ENCODE assay signal across 8 mouse cellular contexts in genomic region chr10:80856267-80856666, GRCm38 (mm10). TPM values are rescaled to one million over a fixed set of nuclear protein-coding genes. Genes with fewer than 3 reads are reported as not detected.
DNase-seq lines count a peak whose midpoint lies in the region; ATAC-seq and TF ChIP-seq lines count a peak whose summit lies in the region.

No protein-coding gene starts in this region.

- peaks cover 6% of the 10 kb centered on the region for H3K36me3 ChIP-seq in neural tube, embryonic 11.5 days (ENCODE audit: control insufficient read depth, insufficient read depth, low read length)
- H3K36me3 ChIP-seq in embryonic facial prominence, embryonic 10.5 days (replicated peaks): peaks cover 26% of the 10 kb centered on the region
- H3K36me3 ChIP-seq in heart, embryonic 15.5 days: peaks cover 19% of the 10 kb centered on the region
- H3K36me3 ChIP-seq in liver, embryonic 15.5 days (replicated peaks): peaks cover 33% of the 10 kb centered on the region
- H3K36me3 ChIP-seq in stomach, postnatal 0 days (ENCODE audit: control insufficient read depth, insufficient read depth, low read length): no peaks in the 10 kb centered on the region

- no peaks in the 10 kb centered on the region for H3K9me3 ChIP-seq in neural tube, embryonic 11.5 days (ENCODE audit: control insufficient read depth, low read length)
- H3K9me3 ChIP-seq in embryonic facial prominence, embryonic 10.5 days: no peaks in the 10 kb centered on the region
- H3K9me3 ChIP-seq in heart, embryonic 15.5 days (replicated peaks): no peaks in the 10 kb centered on the region
- no peaks in the 10 kb centered on the region for H3K9me3 ChIP-seq in liver, embryonic 15.5 days (replicated peaks)
- no peaks in the 10 kb centered on the region for H3K9me3 ChIP-seq in stomach, postnatal 0 days (ENCODE audit: control insufficient read depth, low read length)

- no peak for DNase-seq in neural tube, embryonic 11.5 days (ENCODE audit: low spot score)
- no peak for DNase-seq in neural tube, embryonic 10.5 days (ENCODE audit: extremely low spot score, low spot score)
- DNase-seq in embryonic facial prominence, embryonic 10.5 days (ENCODE audit: low spot score): peak; percentile 41
- no peak for DNase-seq in stomach, postnatal 0 days (ENCODE audit: low spot score)
- DNase-seq in gastrocnemius, postnatal 36 days: no peak
- no peak for DNase-seq in frontal cortex, postnatal 36 days (ENCODE audit: low spot score in 2 of 2)

- WGBS in neural tube, embryonic 11.5 days: 66% methylated on average over 3 of the region's 3 CpGs
- WGBS in embryonic facial prominence, embryonic 10.5 days: 57% methylated on average over 3 of the region's 3 CpGs
- WGBS in heart, embryonic 15.5 days: 53% methylated on average over 3 of the region's 3 CpGs
- WGBS in liver, embryonic 15.5 days (ENCODE audit: insufficient replicate concordance): 30% methylated on average over 3 of the region's 3 CpGs
- WGBS in stomach, postnatal 0 days: 74% methylated on average over 3 of the region's 3 CpGs

- H3K27me3 ChIP-seq in neural tube, embryonic 11.5 days (ENCODE audit: control insufficient read depth, insufficient read depth, low read length): no peaks in the 10 kb centered on the region
- no peaks in the 10 kb centered on the region for H3K27me3 ChIP-seq in embryonic facial prominence, embryonic 10.5 days (replicated peaks; ENCODE audit: low read depth, poor library complexity, severe bottlenecking)
- H3K27me3 ChIP-seq in heart, embryonic 15.5 days: no peaks in the 10 kb centered on the region
- no peaks in the 10 kb centered on the region for H3K27me3 ChIP-seq in liver, embryonic 15.5 days
- no peaks in the 10 kb centered on the region for H3K27me3 ChIP-seq in stomach, postnatal 0 days (ENCODE audit: control insufficient read depth, insufficient read depth, low read length)

- TF ChIP-seq EP300 in stomach, postnatal 0 days (optimal IDR thresholded peaks at IDR 0.05): no peak

- no peak overlapping the region for H3K27ac ChIP-seq in neural tube, embryonic 11.5 days (ENCODE audit: low read depth, low read length)
- peak overlapping the region; percentile 19; the same call in 1 of the 2 replicates for H3K27ac ChIP-seq in embryonic facial prominence, embryonic 10.5 days (replicated peaks)
- H3K27ac ChIP-seq in heart, embryonic 15.5 days: no peak overlapping the region
- peak overlapping the region; percentile 99 for H3K27ac ChIP-seq in liver, embryonic 15.5 days (replicated peaks)
- H3K27ac ChIP-seq in stomach, postnatal 0 days (replicated peaks): no peak overlapping the region

- ATAC-seq in neural tube, embryonic 11.5 days (ENCODE audit: insufficient read depth, low FRiP score, low TSS enrichment): no peak
- no peak for ATAC-seq in heart, embryonic 15.5 days (replicated peaks; ENCODE audit: insufficient number of reproducible peaks, insufficient read depth, low FRiP score, low read depth)
- ATAC-seq in liver, embryonic 15.5 days (ENCODE audit: insufficient read depth): no peak
- no peak for ATAC-seq in stomach, postnatal 0 days (ENCODE audit: low FRiP score, low TSS enrichment)

- peak; percentile 42 for TF ChIP-seq CTCF in stomach, postnatal 0 days (IDR thresholded peaks at IDR 0.05; ENCODE audit: low read depth)

- intact Hi-C loops in gastrocnemius, postnatal 36 days (cut with DNase I): no loop called here

- peak overlapping the region; percentile 90; the same call in 1 of the 2 replicates for H3K4me3 ChIP-seq in neural tube, embryonic 11.5 days (ENCODE audit: low read depth, low read length)
- peak overlapping the region; percentile 100 for H3K4me3 ChIP-seq in embryonic facial prominence, embryonic 10.5 days
- peak overlapping the region; percentile 76 for H3K4me3 ChIP-seq in heart, embryonic 15.5 days
- H3K4me3 ChIP-seq in liver, embryonic 15.5 days (replicated peaks): peak overlapping the region; percentile 96
- no peak overlapping the region; the same call in 1 of the 2 replicates for H3K4me3 ChIP-seq in stomach, postnatal 0 days (ENCODE audit: low read depth, low read length)

- no peak overlapping the region for H3K9ac ChIP-seq in neural tube, embryonic 11.5 days (ENCODE audit: low read length)
- H3K9ac ChIP-seq in heart, embryonic 15.5 days: no peak overlapping the region
- peak overlapping the region; percentile 95 for H3K9ac ChIP-seq in liver, embryonic 15.5 days
- H3K9ac ChIP-seq in stomach, postnatal 0 days (ENCODE audit: low read length): no peak overlapping the region; the same call in 1 of the 2 replicates

- peak overlapping the region; percentile 96 for H3K4me2 ChIP-seq in neural tube, embryonic 11.5 days (ENCODE audit: low read depth)
- H3K4me2 ChIP-seq in heart, embryonic 15.5 days: peak overlapping the region; percentile 99
- peak overlapping the region; percentile 93 for H3K4me2 ChIP-seq in liver, embryonic 15.5 days
- H3K4me2 ChIP-seq in stomach, postnatal 0 days (replicated peaks; ENCODE audit: low read depth): peak overlapping the region; percentile 100; the same call in 1 of the 2 replicates

- H3K4me1 ChIP-seq in neural tube, embryonic 11.5 days (ENCODE audit: control insufficient read depth, insufficient read depth, low read length): peaks cover 17% of the 10 kb centered on the region
- H3K4me1 ChIP-seq in embryonic facial prominence, embryonic 10.5 days: peaks cover 55% of the 10 kb centered on the region
- peaks cover 26% of the 10 kb centered on the region for H3K4me1 ChIP-seq in heart, embryonic 15.5 days (replicated peaks)
- H3K4me1 ChIP-seq in liver, embryonic 15.5 days (replicated peaks): peaks cover 84% of the 10 kb centered on the region
- H3K4me1 ChIP-seq in stomach, postnatal 0 days (replicated peaks; ENCODE audit: control insufficient read depth, insufficient read depth): peaks cover 2% of the 10 kb centered on the region; the same call in 1 of the 2 replicates

RNA-seq across cellular contexts. Expression of gene Sppl2b, which starts 1.2 kb away (rescaled TPM):
- polyA plus RNA-seq in neural tube, embryonic 11.5 days (2014; fragmentation: Nextera tagmentation; extraction: Ambion mirVana): 31.2 and 34.2 TPM in 2 replicates
- polyA plus RNA-seq in embryonic facial prominence, embryonic 10.5 days (2016; fragmentation: Nextera tagmentation; extraction: Ambion mirVana): 45.2 and 45.3 TPM in 2 replicates
- 23.1 and 32.5 TPM in 2 replicates for polyA plus RNA-seq in heart, embryonic 15.5 days (2015; fragmentation: Nextera tagmentation; extraction: Ambion mirVana)
- polyA plus RNA-seq in liver, embryonic 15.5 days (2015; fragmentation: Nextera tagmentation; extraction: Ambion mirVana): 63.9 and 69.6 TPM in 2 replicates
- polyA plus RNA-seq in stomach, postnatal 0 days (2015; fragmentation: Nextera tagmentation; extraction: Ambion mirVana): 17.7 and 23.0 TPM in 2 replicates
- 10 to 100 TPM; 13.6 to 17.6 TPM for total RNA-seq in gastrocnemius, postnatal 36 days (2021)

RNA-seq across cellular contexts. Expression of gene Lsm7, which starts 1.3 kb away (rescaled TPM):
- polyA plus RNA-seq in neural tube, embryonic 11.5 days (2014; fragmentation: Nextera tagmentation; extraction: Ambion mirVana): 305 and 307 TPM in 2 replicates
- 364 TPM in 2 replicates for polyA plus RNA-seq in embryonic facial prominence, embryonic 10.5 days (2016; fragmentation: Nextera tagmentation; extraction: Ambion mirVana)
- 153 and 154 TPM in 2 replicates for polyA plus RNA-seq in heart, embryonic 15.5 days (2015; fragmentation: Nextera tagmentation; extraction: Ambion mirVana)
- 115 TPM in 2 replicates for polyA plus RNA-seq in liver, embryonic 15.5 days (2015; fragmentation: Nextera tagmentation; extraction: Ambion mirVana)
- 176 and 180 TPM in 2 replicates for polyA plus RNA-seq in stomach, postnatal 0 days (2015; fragmentation: Nextera tagmentation; extraction: Ambion mirVana)
- 10 to 100 TPM; 13.7 to 18.8 TPM for total RNA-seq in gastrocnemius, postnatal 36 days (2021)

RNA-seq across cellular contexts. Expression of gene Lingo3, which starts 12.4 kb away (rescaled TPM):
- 0.40 and 0.66 TPM in 2 replicates for polyA plus RNA-seq in neural tube, embryonic 11.5 days (2014; fragmentation: Nextera tagmentation; extraction: Ambion mirVana)
- polyA plus RNA-seq in embryonic facial prominence, embryonic 10.5 days (2016; fragmentation: Nextera tagmentation; extraction: Ambion mirVana): 1.3 and 1.6 TPM in 2 replicates
- 0.29 and 0.43 TPM in 2 replicates for polyA plus RNA-seq in heart, embryonic 15.5 days (2015; fragmentation: Nextera tagmentation; extraction: Ambion mirVana)
- not detected in 2 replicates for polyA plus RNA-seq in liver, embryonic 15.5 days (2015; fragmentation: Nextera tagmentation; extraction: Ambion mirVana)
- 0.12 and 0.17 TPM in 2 replicates for polyA plus RNA-seq in stomach, postnatal 0 days (2015; fragmentation: Nextera tagmentation; extraction: Ambion mirVana)
- 10 to 100 TPM in 1 of 2 experiments, 1 to 10 TPM in 1; 8.4 to 10.3 TPM for total RNA-seq in gastrocnemius, postnatal 36 days (2021)

RNA-seq across cellular contexts. Expression of gene Tmprss9, which starts 15.4 kb away (rescaled TPM):
- 0.08 and 0.11 TPM in 2 replicates for polyA plus RNA-seq in neural tube, embryonic 11.5 days (2014; fragmentation: Nextera tagmentation; extraction: Ambion mirVana)
- 0.06 and 0.10 TPM in 2 replicates for polyA plus RNA-seq in embryonic facial prominence, embryonic 10.5 days (2016; fragmentation: Nextera tagmentation; extraction: Ambion mirVana)
- polyA plus RNA-seq in heart, embryonic 15.5 days (2015; fragmentation: Nextera tagmentation; extraction: Ambion mirVana): 0.04 TPM in 1 of 2 replicates, not detected in the other
- polyA plus RNA-seq in liver, embryonic 15.5 days (2015; fragmentation: Nextera tagmentation; extraction: Ambion mirVana): 0.05 TPM in 1 of 2 replicates, not detected in the other
- polyA plus RNA-seq in stomach, postnatal 0 days (2015; fragmentation: Nextera tagmentation; extraction: Ambion mirVana): 2.0 and 2.2 TPM in 2 replicates
- total RNA-seq in gastrocnemius, postnatal 36 days (2021): not detected

RNA-seq across cellular contexts. Expression of gene Oaz1, which starts 29.8 kb away (rescaled TPM):
- polyA plus RNA-seq in neural tube, embryonic 11.5 days (2014; fragmentation: Nextera tagmentation; extraction: Ambion mirVana): 1,810 and 1,847 TPM in 2 replicates
- polyA plus RNA-seq in embryonic facial prominence, embryonic 10.5 days (2016; fragmentation: Nextera tagmentation; extraction: Ambion mirVana): 2,205 and 2,316 TPM in 2 replicates
- 1,772 and 2,077 TPM in 2 replicates for polyA plus RNA-seq in heart, embryonic 15.5 days (2015; fragmentation: Nextera tagmentation; extraction: Ambion mirVana)
- 1,470 and 1,719 TPM in 2 replicates for polyA plus RNA-seq in liver, embryonic 15.5 days (2015; fragmentation: Nextera tagmentation; extraction: Ambion mirVana)
- polyA plus RNA-seq in stomach, postnatal 0 days (2015; fragmentation: Nextera tagmentation; extraction: Ambion mirVana): 1,070 and 1,103 TPM in 2 replicates
- total RNA-seq in gastrocnemius, postnatal 36 days (2021): 100 to 1,000 TPM; 611 to 682 TPM

Comparison
In these comparisons a context has a peak if more than half of its experiments do, and no peak if none do; other contexts are left out.
1. H3K27ac ChIP-seq: peak in embryonic facial prominence, embryonic 10.5 days (single experiment) and liver, embryonic 15.5 days (single experiment); none in neural tube, embryonic 11.5 days (single experiment), heart, embryonic 15.5 days (single experiment) and stomach, postnatal 0 days (single experiment).
2. Peak in every context shown above with its lines, with median percentiles within 50 percentile points of each other: H3K4me2 ChIP-seq.